Mouse (Mus musculus) stomach, postnatal 0 days (tissue): ENCODE results near the gene Gm10401. TPM values are rescaled to one million over a fixed set of nuclear protein-coding genes. Genes with fewer than 3 reads are reported as not detected.

ENCODE experiments used
- ATAC-seq: fragments of 200-750 bp; cut with Nextera tagmentation; 2 replicates; pipeline ENCODE4 v1.8.0; 2017; ENCODE audit not compliant: low FRiP score, low TSS enrichment
- DNase-seq: peaks from one replicate; pipeline ENCODE4 v3.0.0-alpha.2; 2016; ENCODE audit warnings: low spot score
- H3K27ac ChIP-seq: fragments of 300-500 bp; sonication (generic); replicated peaks from 2 replicates; pipeline ENCODE4 v1.5.1; 2014; ENCODE audit warnings: mild to moderate bottlenecking, control low read depth
- H3K27me3 ChIP-seq: fragments of 300-500 bp; sonication (generic); 2 replicates; pipeline ENCODE4 v1.6.1; 2014; ENCODE audit warnings: low read length; ENCODE audit not compliant: control insufficient read depth, insufficient read depth
- H3K36me3 ChIP-seq: fragments of 300-500 bp; sonication (generic); 2 replicates; pipeline ENCODE4 v1.6.1; 2014; ENCODE audit warnings: low read length, mixed read lengths; ENCODE audit not compliant: control insufficient read depth, insufficient read depth
- H3K4me1 ChIP-seq: fragments of 300-500 bp; sonication (generic); replicated peaks from 2 replicates; pipeline ENCODE4 v1.6.1; 2014; ENCODE audit warnings: antibody characterized with exemption; ENCODE audit not compliant: control insufficient read depth, insufficient read depth
- H3K4me2 ChIP-seq: fragments of 300-500 bp; sonication (generic); replicated peaks from 2 replicates; pipeline ENCODE4 v1.6.1; 2014; ENCODE audit warnings: low read depth, mild to moderate bottlenecking, control low read depth, moderate library complexity
- H3K4me3 ChIP-seq: fragments of 300-500 bp; sonication (generic); 2 replicates; pipeline ENCODE4 v1.5.1; 2014; ENCODE audit warnings: low read depth, low read length, control low read depth
- H3K9ac ChIP-seq: fragments of 300-500 bp; sonication (generic); 2 replicates; pipeline ENCODE4 v1.6.1; 2014; ENCODE audit warnings: mild to moderate bottlenecking, low read length, control low read depth, mixed read lengths
- H3K9me3 ChIP-seq: fragments of 300-500 bp; sonication (generic); 2 replicates; pipeline ENCODE4 v1.6.1; 2016; ENCODE audit warnings: low read length; ENCODE audit not compliant: control insufficient read depth
- CTCF ChIP-seq: IDR thresholded peaks from 2 replicates; pipeline ENCODE4 v1.5.1; 2016; ENCODE audit warnings: antibody characterized with exemption, low read depth, mild to moderate bottlenecking, moderate library complexity
- EP300 ChIP-seq: optimal IDR thresholded peaks from 2 replicates; pipeline ENCODE3; 2016; ENCODE audit warnings: antibody characterized with exemption
- WGBS: fragments of 180-500 bp; shearing (Covaris S2); extraction: QIAGEN DNeasy Blood & Tissue Kit; methylation state at CpG from one replicate; pipeline ENCODE4 v1.1.7; 2014; 5-methylcytosine and 5-hydroxymethylcytosine counted together
- polyA plus RNA-seq: library from polyadenylated mRNA; unstranded; fragments of >200 nt; fragmentation: Nextera tagmentation; extraction: Ambion mirVana; gene quantifications from 2 replicates; pipeline ENCODE4 v1.2.1, GENCODE M21; 2015

Gene Gm10401
- polyA plus RNA-seq, 1 experiment from 2014 or later: 22.2 TPM

DNA sequence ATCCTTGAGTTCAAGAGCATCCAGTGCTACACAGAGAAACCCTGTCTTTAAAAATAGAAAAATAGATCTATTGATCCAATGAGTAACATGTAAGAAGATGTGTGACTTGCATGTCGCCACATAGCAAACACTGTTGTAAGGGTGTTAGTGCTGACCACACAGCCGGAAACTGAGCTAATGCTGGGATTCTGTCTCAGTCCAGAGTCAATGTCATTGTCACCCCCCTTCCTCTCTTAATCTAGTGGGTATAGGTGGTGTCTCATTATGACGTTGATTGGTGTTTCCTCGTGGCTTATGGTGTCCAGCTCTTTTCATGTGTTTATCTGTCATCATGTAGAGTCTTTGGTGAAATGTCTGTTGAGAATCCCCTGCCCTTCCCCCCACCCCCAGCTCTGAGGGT lies 31.9 kb downstream of the Gm10401 start:
- ATAC-seq: no peak
- Histone ChIP-seq H3K4me2 (no peak overlapping the region), H3K9me3 (no peaks in the 10 kb centered on the region), H3K4me3 (no peak overlapping the region), H3K36me3 (no peaks in the 10 kb centered on the region), H3K4me1 (no peaks in the 10 kb centered on the region; the same call in none of the 2 replicates), H3K9ac (no peak overlapping the region), H3K27me3 (no peaks in the 10 kb centered on the region), H3K27ac (no peak overlapping the region)
- 66% methylated on average over 4 of the region's 4 CpGs for WGBS
- TF ChIP-seq CTCF: no peak
- TF ChIP-seq EP300: no peak
- DNase-seq: no peak

DNA sequence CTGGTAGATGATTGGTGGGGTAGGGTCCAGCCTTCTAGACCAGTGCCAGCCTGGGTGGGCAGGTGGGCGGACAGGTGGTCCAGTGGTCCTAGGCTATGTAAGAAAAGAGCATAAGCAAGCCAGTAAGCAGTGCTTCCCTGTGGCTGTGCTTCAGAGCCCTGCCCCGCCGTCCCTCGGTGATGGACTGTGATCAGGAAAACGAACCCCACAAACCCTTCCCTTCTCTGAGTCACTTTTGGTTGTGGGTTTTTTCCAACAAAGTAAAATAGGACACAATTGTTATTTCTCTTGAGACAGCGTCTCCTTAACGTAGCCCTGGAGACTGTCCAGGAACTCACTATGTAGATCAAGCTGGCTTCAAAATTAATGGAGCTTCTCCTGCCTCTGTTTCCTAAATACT lies 34.7 kb downstream of the Gm10401 start:
- no peak for TF ChIP-seq EP300
- no peak for TF ChIP-seq CTCF
- H3K27me3 ChIP-seq: no peaks in the 10 kb centered on the region
- WGBS: 75% methylated on average over 7 of the region's 7 CpGs

DNA sequence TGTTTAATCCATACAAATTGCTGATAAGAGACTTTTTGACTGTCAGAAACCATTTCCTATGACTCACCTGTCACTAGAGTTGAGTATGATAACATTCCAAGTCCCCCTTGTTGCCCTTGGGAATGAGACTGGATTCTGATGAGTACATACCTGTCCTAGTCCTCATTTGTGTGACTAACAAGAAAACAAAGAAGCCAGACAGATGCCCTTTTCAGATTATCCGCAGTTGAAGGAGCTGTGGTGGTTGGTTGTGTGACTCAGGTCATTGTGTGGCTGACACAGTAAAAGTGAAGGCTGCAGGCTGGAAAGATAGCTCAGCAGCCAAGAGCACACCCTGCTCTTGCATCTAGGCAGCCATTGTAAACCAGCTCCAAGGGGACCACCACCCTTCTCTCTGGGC lies 35.5 kb downstream of the Gm10401 start:
- no peak for ATAC-seq

More for the DNA sequence above, 34.7 kb downstream of the Gm10401 start:
- no peaks in the 10 kb centered on the region for H3K4me1 ChIP-seq
- no peak overlapping the region for H3K4me3 ChIP-seq
- H3K36me3 ChIP-seq: no peaks in the 10 kb centered on the region
- no peak for ATAC-seq
- H3K27ac ChIP-seq: no peak overlapping the region
- no peak for DNase-seq
- H3K4me2 ChIP-seq: no peak overlapping the region
- no peaks in the 10 kb centered on the region for H3K9me3 ChIP-seq
- H3K9ac ChIP-seq: no peak overlapping the region

DNA sequence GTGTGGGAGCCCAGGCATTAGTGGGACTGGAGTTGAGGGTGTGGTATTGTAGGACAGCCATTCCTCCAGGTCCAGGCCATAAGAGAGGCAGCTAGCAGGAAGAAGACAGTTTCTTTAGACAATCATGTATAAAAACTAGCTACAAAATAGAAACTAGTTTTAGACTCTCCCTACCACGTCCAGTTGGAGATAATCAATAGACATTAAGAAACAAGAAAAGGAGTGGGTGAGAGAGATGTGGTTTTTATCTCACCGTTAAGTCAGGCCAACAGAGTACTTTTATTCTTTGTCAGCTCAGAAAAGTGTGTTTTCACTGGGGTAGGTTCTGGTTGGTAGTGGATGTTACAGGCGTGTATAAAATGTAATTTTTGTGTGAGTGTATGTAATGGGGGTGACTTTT lies 37.1 kb downstream of the Gm10401 start:
- DNase-seq: no peak
- H3K9me3 ChIP-seq: no peaks in the 10 kb centered on the region
- no peaks in the 10 kb centered on the region for H3K36me3 ChIP-seq
- no peak overlapping the region for H3K4me2 ChIP-seq
- no peak overlapping the region for H3K27ac ChIP-seq
- no peaks in the 10 kb centered on the region for H3K27me3 ChIP-seq
- H3K9ac ChIP-seq: no peak overlapping the region
- H3K4me1 ChIP-seq: no peaks in the 10 kb centered on the region
- TF ChIP-seq CTCF (no peak), EP300 (no peak)
- 88% methylated on average over 3 of the region's 3 CpGs for WGBS
- no peak for ATAC-seq
- no peak overlapping the region for H3K4me3 ChIP-seq

More for the DNA sequence above, 35.5 kb downstream of the Gm10401 start:
- 58% methylated on average over 1 of the region's 1 CpGs for WGBS
- Histone ChIP-seq H3K9me3 (no peaks in the 10 kb centered on the region), H3K27me3 (no peaks in the 10 kb centered on the region), H3K9ac (no peak overlapping the region), H3K4me1 (no peaks in the 10 kb centered on the region), H3K27ac (no peak overlapping the region), H3K4me2 (no peak overlapping the region), H3K36me3 (no peaks in the 10 kb centered on the region), H3K4me3 (no peak overlapping the region)
- TF ChIP-seq CTCF (no peak), EP300 (no peak)
- DNase-seq: no peak

DNA sequence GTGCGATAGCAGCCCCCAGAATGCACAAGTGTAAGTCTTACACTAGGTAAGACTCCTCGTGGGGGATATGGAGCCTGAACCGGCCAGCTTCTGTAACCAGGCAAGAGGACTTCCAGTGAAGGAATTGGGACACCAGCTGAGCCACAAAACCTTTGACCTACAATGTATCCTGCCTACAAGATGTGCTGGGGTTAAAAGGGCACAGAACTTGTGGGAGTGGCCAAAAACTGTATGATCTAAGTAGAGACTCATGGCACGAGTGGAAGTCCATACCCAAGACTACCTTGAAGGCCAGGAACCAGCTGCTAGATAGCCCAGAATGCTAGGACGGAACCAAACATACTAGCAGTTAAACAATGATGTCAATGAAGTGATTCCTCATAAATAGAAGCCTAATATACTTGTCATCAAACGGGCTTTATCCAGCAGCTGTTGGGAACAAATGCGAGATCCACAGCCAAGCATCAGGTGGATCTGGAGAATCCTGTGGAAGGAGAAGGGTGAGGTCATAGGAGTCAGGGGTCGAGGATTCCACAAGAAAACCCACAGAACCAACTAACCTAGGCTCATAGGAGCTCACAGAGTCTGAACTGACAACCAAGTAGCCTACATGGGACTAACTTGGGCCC lies 37.9 kb downstream of the Gm10401 start:
- Histone ChIP-seq H3K9ac (no peak overlapping the region), H3K27me3 (no peaks in the 10 kb centered on the region), H3K9me3 (no peaks in the 10 kb centered on the region), H3K4me3 (no peak overlapping the region), H3K27ac (no peak overlapping the region), H3K4me1 (no peaks in the 10 kb centered on the region), H3K4me2 (no peak overlapping the region), H3K36me3 (no peaks in the 10 kb centered on the region)
- 73% methylated on average over 8 of the region's 8 CpGs for WGBS
- DNase-seq (no peak), ATAC-seq (no peak)
- TF ChIP-seq CTCF (no peak), EP300 (no peak)

DNA sequence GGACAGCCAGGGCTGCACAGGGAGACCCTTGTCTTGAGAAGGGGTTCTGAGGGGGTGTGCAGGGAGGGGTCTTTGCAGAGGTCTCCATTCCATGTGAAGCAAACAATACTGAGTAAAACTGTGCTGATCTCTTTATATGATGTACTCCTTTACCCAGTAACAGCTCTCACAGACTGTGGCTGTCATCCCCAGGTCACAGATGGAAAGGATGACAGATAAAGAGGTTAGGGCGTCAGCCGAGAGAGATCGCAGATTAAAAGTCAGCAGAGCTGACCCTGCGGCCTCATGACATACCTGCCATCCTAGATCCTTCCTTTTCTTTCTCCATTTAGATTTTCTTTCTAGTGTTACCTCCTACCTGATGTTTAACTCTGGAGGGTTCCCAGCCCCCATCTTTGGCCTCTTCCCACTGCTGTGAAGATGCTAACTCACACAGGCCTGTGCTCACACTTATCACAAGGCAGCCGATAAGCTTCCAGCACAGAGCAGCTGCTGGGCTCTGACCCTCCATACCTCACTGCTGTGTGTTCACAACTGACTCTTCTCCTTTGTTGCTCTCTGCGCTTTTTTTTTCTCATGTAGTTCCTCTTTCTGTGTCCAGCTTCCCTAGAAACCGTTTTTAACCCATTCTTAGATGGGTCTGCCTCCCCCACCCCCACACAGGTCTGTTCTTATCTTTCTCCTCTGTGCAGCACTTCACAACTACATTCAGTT lies 39.4 kb downstream of the Gm10401 start:
- DNase-seq: no peak
- H3K4me2 ChIP-seq: no peak overlapping the region
- no peak overlapping the region for H3K27ac ChIP-seq
- WGBS: 69% methylated on average over 7 of the region's 7 CpGs
- ATAC-seq: no peak
- H3K9me3 ChIP-seq: no peaks in the 10 kb centered on the region
- H3K27me3 ChIP-seq: no peaks in the 10 kb centered on the region
- H3K4me3 ChIP-seq: no peak overlapping the region
- no peaks in the 10 kb centered on the region for H3K4me1 ChIP-seq
- H3K36me3 ChIP-seq: no peaks in the 10 kb centered on the region
- TF ChIP-seq CTCF: no peak
- TF ChIP-seq EP300: no peak
- H3K9ac ChIP-seq: no peak overlapping the region
